Mouse (Mus musculus): Measurements from ENCODE around the gene Lrmda.

DNA sequence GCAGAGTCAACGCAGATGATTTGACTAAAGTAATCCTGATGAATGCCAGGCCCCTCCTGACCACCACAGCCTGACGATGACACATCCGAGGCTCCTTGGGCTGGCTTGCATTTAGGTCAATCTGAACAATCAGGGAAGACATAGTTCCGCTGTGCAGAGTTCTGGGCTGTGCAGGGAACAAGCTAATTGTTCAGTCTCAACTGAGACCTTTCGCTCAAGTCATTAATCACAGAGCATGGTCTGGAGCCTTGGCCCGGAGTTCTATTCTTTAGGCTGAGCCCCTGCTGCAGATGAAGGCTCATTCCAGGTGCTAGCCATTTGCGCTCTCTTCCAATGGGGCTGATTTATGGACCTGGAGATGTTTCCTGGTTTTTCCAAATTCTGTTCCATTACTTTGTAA, 844.6 kb downstream of the Lrmda start:
- TF ChIP-seq POLR2A (IDR thresholded peaks at IDR 0.05; ENCODE audit: control insufficient read depth, extremely low read depth, insufficient read depth, low read length, poor library complexity) (no peak), CTCF (IDR thresholded peaks at IDR 0.05; ENCODE audit: borderline replicate concordance, control insufficient read depth, extremely low read depth, insufficient read depth, low read length, poor library complexity) (no peak)
